Mouse (Mus musculus) hindbrain, postnatal 0 days (tissue): ENCODE results near the gene Ccdc15. TPM values are rescaled to one million over a fixed set of nuclear protein-coding genes. Genes with fewer than 3 reads are reported as not detected.

Source experiments
- ATAC-seq: fragments of 200-750 bp; cut with Nextera tagmentation; 2 replicates; pipeline ENCODE4 v1.8.0; 2017; ENCODE audit warnings: mild to moderate bottlenecking, moderate TSS enrichment, moderate library complexity
- DNase-seq: peaks from one replicate; pipeline ENCODE4 v3.0.0-alpha.2; 2015; ENCODE audit warnings: low spot score
- H3K27ac ChIP-seq: fragments of 300-500 bp; sonication (generic); 2 replicates; pipeline ENCODE4 v1.5.1; 2014; ENCODE audit warnings: mild to moderate bottlenecking
- H3K27me3 ChIP-seq: fragments of 300-500 bp; sonication (generic); 2 replicates; pipeline ENCODE4 v1.6.1; 2014; ENCODE audit warnings: low read length, mixed read lengths; ENCODE audit not compliant: insufficient read depth
- H3K36me3 ChIP-seq: fragments of 300-500 bp; sonication (generic); 2 replicates; pipeline ENCODE4 v1.6.1; 2014; ENCODE audit warnings: low read length, mixed read lengths; ENCODE audit not compliant: insufficient read depth
- H3K4me1 ChIP-seq: fragments of 300-500 bp; sonication (generic); 2 replicates; pipeline ENCODE4 v1.6.1; 2014; ENCODE audit warnings: antibody characterized with exemption, low read length, mixed read lengths; ENCODE audit not compliant: insufficient read depth
- H3K4me2 ChIP-seq: fragments of 300-500 bp; sonication (generic); 2 replicates; pipeline ENCODE4 v1.6.1; 2014; ENCODE audit warnings: low read depth, mild to moderate bottlenecking, low read length, moderate library complexity, mixed read lengths
- H3K4me3 ChIP-seq: fragments of 300-500 bp; sonication (generic); 2 replicates; pipeline ENCODE4 v1.5.1; 2014; ENCODE audit warnings: low read length
- H3K9ac ChIP-seq: fragments of 300-500 bp; sonication (generic); replicated peaks from 2 replicates; pipeline ENCODE4 v1.6.1; 2014; ENCODE audit warnings: mild to moderate bottlenecking, low read length, moderate library complexity, mixed read lengths
- H3K9me3 ChIP-seq: fragments of 300-500 bp; sonication (generic); 2 replicates; pipeline ENCODE4 v1.6.1; 2016; ENCODE audit warnings: low read length, mixed read lengths
- CTCF ChIP-seq: IDR thresholded peaks from 2 replicates; pipeline ENCODE4 v1.5.1; 2016; ENCODE audit warnings: antibody characterized with exemption, control low read depth, low read depth
- WGBS: fragments of 180-500 bp; shearing (Covaris S2); extraction: QIAGEN DNeasy Blood & Tissue Kit; methylation state at CpG from one replicate; pipeline ENCODE4 v1.1.7; 2014; 5-methylcytosine and 5-hydroxymethylcytosine counted together
- polyA plus RNA-seq: library from polyadenylated mRNA; unstranded; fragments of >200 nt; fragmentation: Nextera tagmentation; extraction: Ambion mirVana; gene quantifications from 2 replicates; pipeline ENCODE4 v1.2.1, GENCODE M21; 2015
- total RNA-seq: library from RNA; depleted of rRNA; stranded (reverse); fragments of >200 nt; gene quantifications from 2 replicates; pipeline ENCODE4 v1.2.3, GENCODE M21; 2014

The Ccdc15 gene
- total and polyA plus RNA-seq, 2 experiments from 2014 or later = 5.5 to 7.4 TPM

DNA sequence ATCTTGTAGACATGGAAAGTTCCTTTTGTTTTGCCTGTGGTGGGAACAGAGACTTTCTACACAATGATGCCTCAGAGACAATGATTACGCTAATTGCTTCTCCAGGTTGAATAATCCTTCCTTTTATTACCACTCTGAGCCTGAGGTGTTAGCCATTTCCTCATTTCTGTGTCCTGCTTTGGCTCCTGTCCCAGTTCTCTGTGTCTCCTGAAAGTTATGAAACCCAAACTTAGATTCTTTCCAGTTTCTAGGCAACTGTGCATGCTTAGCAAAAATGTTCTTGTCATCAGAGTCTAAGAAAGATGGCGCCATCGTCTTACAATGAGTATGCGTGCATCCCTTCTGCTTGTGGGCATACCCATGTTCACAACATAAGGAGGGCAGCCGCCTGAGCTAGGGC is 27.5 kb upstream of the Ccdc15 start:
- TF ChIP-seq CTCF = no peak
- no peak overlapping the region for H3K27ac ChIP-seq
- no peaks in the 10 kb centered on the region for H3K36me3 ChIP-seq
- no peak overlapping the region for H3K4me2 ChIP-seq
- no peaks in the 10 kb centered on the region for H3K27me3 ChIP-seq
- DNase-seq = peak; percentile 36
- H3K9me3 ChIP-seq = no peaks in the 10 kb centered on the region
- no peak overlapping the region for H3K9ac ChIP-seq
- H3K4me3 ChIP-seq = no peak overlapping the region
- WGBS = 62% methylated on average over 5 of the region's 5 CpGs
- no peaks in the 10 kb centered on the region for H3K4me1 ChIP-seq
- no peak for ATAC-seq

DNA sequence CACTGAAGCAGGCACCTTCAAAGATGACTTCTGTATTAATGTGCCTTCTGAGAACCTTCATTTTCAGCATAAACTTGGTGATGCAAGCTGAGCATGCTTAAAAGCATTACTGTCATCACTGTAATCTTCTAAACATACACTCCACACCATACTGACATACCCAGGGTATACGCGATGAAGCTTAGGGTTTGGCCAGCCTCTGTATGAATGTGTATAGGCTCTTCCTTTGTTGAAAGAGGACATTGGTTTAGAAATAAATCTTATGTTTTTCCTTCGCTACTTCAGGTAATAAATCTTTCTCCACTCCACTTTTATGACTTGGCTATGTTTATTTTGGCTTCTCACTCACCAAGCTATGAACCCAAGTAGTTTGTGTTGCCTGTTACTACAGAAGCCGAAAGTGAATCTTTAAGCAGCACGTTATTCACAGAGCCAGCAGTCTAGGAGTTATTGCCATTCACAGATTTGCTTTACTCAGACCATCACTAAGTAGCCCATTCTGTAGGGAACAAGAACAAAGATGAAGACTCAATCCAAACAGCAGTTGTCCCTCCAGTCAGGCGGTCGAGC is 23.1 kb upstream of the Ccdc15 start:
- H3K4me3 ChIP-seq = no peak overlapping the region
- no peak for TF ChIP-seq CTCF

DNA sequence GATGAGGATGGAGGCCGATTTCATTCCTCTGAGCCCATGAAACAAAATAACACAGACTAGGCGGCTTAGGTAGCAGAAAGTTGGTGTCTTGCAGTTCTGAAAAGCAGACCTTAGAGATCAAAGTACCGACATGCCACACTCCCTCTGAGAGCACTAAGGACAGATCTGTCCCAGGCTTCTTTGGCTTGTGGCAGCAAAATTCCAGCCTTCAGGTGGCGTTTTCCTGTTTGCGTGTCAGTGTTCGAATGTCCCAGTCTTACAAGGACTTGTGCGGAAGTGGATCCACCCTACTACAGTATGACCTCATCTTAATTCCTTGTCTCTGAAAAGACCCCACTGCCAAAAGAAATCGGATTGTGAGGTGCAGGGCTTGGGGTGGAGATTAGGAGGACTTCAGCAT is 20.6 kb upstream of the Ccdc15 start:
- Histone ChIP-seq H3K4me2 (peak overlapping the region; percentile 46), H3K4me1 (no peaks in the 10 kb centered on the region), H3K9me3 (no peaks in the 10 kb centered on the region), H3K4me3 (peak overlapping the region; percentile 39), H3K27me3 (no peaks in the 10 kb centered on the region), H3K36me3 (no peaks in the 10 kb centered on the region), H3K9ac (peak overlapping the region; percentile 25; the same call in 1 of the 2 replicates), H3K27ac (peak overlapping the region; percentile 92)
- TF ChIP-seq CTCF = no peak
- ATAC-seq (no peak), DNase-seq (no peak)
- 69% methylated on average over 8 of the region's 8 CpGs for whole genome bisulfite sequencing

More for the DNA sequence above, 23.1 kb upstream of the Ccdc15 start:
- ATAC-seq (no peak), DNase-seq (no peak)
- H3K4me1 ChIP-seq = no peaks in the 10 kb centered on the region
- no peaks in the 10 kb centered on the region for H3K36me3 ChIP-seq
- no peaks in the 10 kb centered on the region for H3K27me3 ChIP-seq
- no peak overlapping the region for H3K9ac ChIP-seq
- 83% methylated on average over 7 of the region's 7 CpGs for WGBS
- H3K27ac ChIP-seq = no peak overlapping the region
- H3K4me2 ChIP-seq = 0 out of 2 replicates have a peak overlapping the region, but pooled peaks have one; percentile 1
- no peaks in the 10 kb centered on the region for H3K9me3 ChIP-seq

- peak overlapping the region; percentile 55 for H3K9ac ChIP-seq
- no peaks in the 10 kb centered on the region for H3K4me1 ChIP-seq
- peak overlapping the region; percentile 92 for H3K27ac ChIP-seq
- no peaks in the 10 kb centered on the region for H3K27me3 ChIP-seq
- H3K9me3 ChIP-seq = no peaks in the 10 kb centered on the region
- H3K4me2 ChIP-seq = peak overlapping the region; percentile 46
- DNase-seq (no peak), ATAC-seq (no peak)
- peak overlapping the region; percentile 39 for H3K4me3 ChIP-seq
- TF ChIP-seq CTCF = peak; percentile 48; the same call in 1 of the 2 replicates
- no peaks in the 10 kb centered on the region for H3K36me3 ChIP-seq
- 78% methylated on average over 11 of the region's 11 CpGs for WGBS
Observed at GRCm38 (mm10) chr9:37368081-37368830, 20.0 kb upstream of the Ccdc15 start.

DNA sequence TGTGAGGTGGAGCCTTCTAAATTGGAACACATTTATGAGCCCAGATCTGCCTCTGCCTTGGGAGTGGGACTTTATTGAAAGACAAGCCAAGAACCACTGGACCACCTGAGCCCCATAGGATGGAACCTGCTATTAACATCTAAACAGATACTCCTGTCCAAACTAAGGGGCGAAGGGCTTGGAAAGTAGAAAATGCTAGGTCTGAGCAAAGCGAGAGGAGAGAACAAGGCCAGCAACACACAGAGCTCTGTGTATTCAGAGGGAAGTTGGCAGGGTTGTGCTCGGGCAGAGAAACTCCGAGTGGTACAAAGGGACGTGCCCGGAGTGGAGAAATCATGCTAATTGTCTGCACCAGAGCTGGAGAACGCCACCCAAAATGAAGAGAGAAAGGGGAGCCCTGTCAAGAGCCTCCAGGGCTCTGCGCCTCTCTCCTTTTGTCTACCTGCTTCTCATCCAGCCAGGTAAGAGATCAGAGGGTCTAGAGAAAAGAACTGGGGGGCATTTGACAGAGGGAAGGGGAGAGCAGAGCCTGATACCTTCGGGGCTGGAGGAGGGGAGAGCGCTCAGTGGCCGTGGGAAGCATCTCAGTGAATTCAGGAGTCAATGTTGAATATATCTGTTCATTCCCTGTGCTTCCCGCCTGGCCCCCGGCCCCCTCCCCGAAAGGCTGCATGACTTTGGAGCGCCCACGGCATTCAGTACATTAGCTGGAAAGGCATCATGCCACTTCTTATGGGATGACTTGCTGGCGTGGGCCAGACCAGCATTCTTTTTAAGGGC is 19.3 kb upstream of the Ccdc15 start, which contains the start of gene Hepacam:
TSS of gene Hepacam (plus strand) at position 51 of the 780 bp plus-strand sequence.
- H3K36me3 ChIP-seq = no peaks in the 10 kb centered on the region
- H3K4me3 ChIP-seq = peak within 1 kb of the TSS; percentile 39
- H3K9me3 ChIP-seq = no peaks in the 10 kb centered on the region
- H3K4me1 ChIP-seq = peaks cover 3% of the 10 kb centered on the region; the same call in 1 of the 2 replicates
- peak within 1 kb of the TSS; percentile 46 for H3K4me2 ChIP-seq
- no peaks in the 10 kb centered on the region for H3K27me3 ChIP-seq
- H3K9ac ChIP-seq = peak within 1 kb of the TSS; percentile 55
- DNase-seq (peak; percentile 74), ATAC-seq (peak; percentile 95)
- no peak for TF ChIP-seq CTCF
- H3K27ac ChIP-seq = peak within 1 kb of the TSS; percentile 92
- 70% methylated on average over 17 of the region's 17 CpGs for WGBS

DNA sequence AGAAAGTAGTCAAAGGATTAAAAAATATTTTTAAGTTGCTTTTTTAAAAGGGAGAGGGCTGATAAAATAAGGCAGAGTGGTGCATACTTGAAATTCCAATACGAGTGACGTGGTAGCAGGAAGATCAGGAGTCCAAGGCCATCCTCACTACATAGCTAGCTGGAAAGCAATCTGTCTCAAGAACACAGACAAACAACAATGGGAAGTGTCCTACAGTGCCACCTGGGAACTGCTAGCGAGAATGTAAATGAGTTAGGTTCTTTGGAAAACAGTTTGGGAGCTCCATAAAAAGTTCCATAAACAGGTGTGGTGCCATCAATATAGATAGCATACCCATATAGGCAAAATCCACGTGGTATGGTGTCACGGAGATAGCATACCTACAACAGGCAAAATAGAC is 17.5 kb upstream of the Ccdc15 start:
- no peak for ATAC-seq

More for the DNA sequence above, 17.5 kb upstream of the Ccdc15 start:
- H3K27me3 ChIP-seq = no peaks in the 10 kb centered on the region
- H3K27ac ChIP-seq = no peak overlapping the region
- DNase-seq = no peak
- no peak overlapping the region for H3K9ac ChIP-seq
- no peaks in the 10 kb centered on the region for H3K9me3 ChIP-seq
- no peak for TF ChIP-seq CTCF
- 67% methylated on average over 5 of the region's 5 CpGs for WGBS
- no peak overlapping the region for H3K4me2 ChIP-seq
- no peaks in the 10 kb centered on the region for H3K36me3 ChIP-seq
- H3K4me3 ChIP-seq = no peak overlapping the region
- H3K4me1 ChIP-seq = peaks cover 4% of the 10 kb centered on the region; the same call in 1 of the 2 replicates
